Mouse (Mus musculus) brain, adult 10 weeks (tissue): Measurements from ENCODE around the gene Ssty1. TPM values are rescaled to one million over a fixed set of nuclear protein-coding genes. Genes with fewer than 3 reads are reported as not detected.

Experiments
- polyA plus RNA-seq: library from polyadenylated mRNA; stranded (reverse); fragments of 350-450 nt; fragmentation: Illumina TruSeq; extraction: RNeasy Lipid Tissue Mini Kit (QIAGEN cat#74804); gene quantifications from one replicate; pipeline ENCODE4 v1.2.3, GENCODE M21; 2015; ENCODE audit warnings: low read depth, low replicate concordance

Ssty1 gene
- not detected for polyA plus RNA-seq

DNA sequence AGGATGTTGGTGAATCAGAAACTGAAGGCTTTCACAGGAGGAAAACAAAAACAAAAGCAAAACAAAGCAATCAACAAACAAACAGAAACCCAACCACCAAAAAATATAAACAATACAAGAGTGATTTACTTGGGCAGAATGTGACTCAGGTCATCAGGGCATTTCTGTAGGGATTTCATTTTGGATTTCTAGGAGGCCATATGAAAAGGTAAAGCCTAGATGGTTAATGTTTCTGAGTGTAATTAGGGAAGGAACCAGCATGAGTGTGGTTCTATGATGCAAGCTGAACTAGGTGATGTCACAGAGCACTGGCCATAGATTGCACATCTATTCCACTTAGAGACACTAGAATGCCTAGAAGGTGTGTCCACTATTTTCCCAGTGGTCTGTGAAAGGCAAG lies at the start of gene Ssty1:
TSS of gene Ssty1 (plus strand) at position 301 of the 400 bp plus-strand sequence.

DNA sequence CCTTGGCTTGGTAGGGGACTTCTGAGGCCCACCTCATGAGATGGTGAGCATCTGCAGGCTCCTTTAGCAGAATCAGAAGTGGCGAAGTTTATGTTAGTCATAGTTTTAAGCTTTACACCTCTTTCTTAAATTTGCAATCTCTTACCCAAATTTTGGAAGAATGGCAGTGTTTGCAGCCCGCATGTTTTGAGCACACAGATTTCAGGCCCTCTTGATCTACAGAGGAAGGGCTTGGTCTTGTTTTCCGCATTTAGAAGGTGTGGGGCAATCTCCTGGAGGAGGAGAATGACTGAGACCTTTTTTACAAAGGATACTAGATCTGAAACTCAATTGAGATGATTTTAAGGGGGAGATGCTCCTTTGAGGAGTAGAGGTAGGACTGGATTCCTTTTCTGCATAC lies 27.2 kb upstream of the Ssty1 start, which contains the start of gene Gm21764:
TSS of gene Gm21764 (minus strand) at position 101 of the 400 bp plus-strand sequence.

Other genes starting within 250 kb of the Ssty1 start
- gene Gm21904, start 242.8 kb upstream of the Ssty1 start, polyA plus RNA-seq, result not detected
- gene Gm20772, start 214.4 kb upstream of the Ssty1 start, polyA plus RNA-seq, result not detected
- gene Gm20831, start 214.4 kb upstream of the Ssty1 start, polyA plus RNA-seq, result not detected
- not detected for gene Srsy, start 151.8 kb upstream of the Ssty1 start, polyA plus RNA-seq
- gene Gm21764, start 27.3 kb upstream of the Ssty1 start, polyA plus RNA-seq, result not detected